Mouse (Mus musculus) MEL (cell line): Measurements from ENCODE around the gene Cbfa2t2.

Source experiments
- CTCF ChIP-seq, 3 experiments: IDR thresholded peaks in 2 of 3; conservative IDR thresholded peaks in 1 of 3; 2 replicates each; pipeline ENCODE4 v1.5.1; 2011 to 2012; ENCODE audit warnings: low read length in 3 of 3, low read depth in 2 of 3, mild to moderate bottlenecking in 2 of 3, improper control_type of control experiment in 1 of 3, inconsistent platforms in 1 of 3, mixed read lengths in 1 of 3, moderate library complexity in 1 of 3; ENCODE audit not compliant: control insufficient read depth in 1 of 3, insufficient read depth in 1 of 3, poor library complexity in 1 of 3, severe bottlenecking in 1 of 3
- GABPA ChIP-seq: IDR thresholded peaks from 2 replicates; pipeline ENCODE4 v1.6.1; 2012; ENCODE audit warnings: low read depth, mild to moderate bottlenecking, inconsistent platforms, low read length, improper control_type of control experiment, moderate library complexity
- MAX ChIP-seq: IDR thresholded peaks from 2 replicates; pipeline ENCODE4 v1.6.1; 2011; ENCODE audit warnings: low read length, improper control_type of control experiment
- POLR2A ChIP-seq, 2 experiments: IDR thresholded peaks; 2 replicates each; pipeline ENCODE4 v1.6.1; 2011 to 2012; ENCODE audit warnings: low read length in 2 of 2, mild to moderate bottlenecking in 2 of 2, control low read depth in 1 of 2, improper control_type of control experiment in 1 of 2, low read depth in 1 of 2, moderate library complexity in 1 of 2; ENCODE audit not compliant: control insufficient read depth in 1 of 2, insufficient read depth in 1 of 2, poor library complexity in 1 of 2
- POLR2AphosphoS2 ChIP-seq: IDR thresholded peaks from 2 replicates; pipeline ENCODE4 v1.6.1; 2011; ENCODE audit warnings: low read length, improper control_type of control experiment
- POLR2AphosphoS5 ChIP-seq: IDR thresholded peaks from 2 replicates; pipeline ENCODE4 v1.6.1; 2012; ENCODE audit warnings: low read depth, borderline replicate concordance, mild to moderate bottlenecking, inconsistent platforms, low read length, moderate library complexity, mixed read lengths
- TBP ChIP-seq: IDR thresholded peaks from 2 replicates; pipeline ENCODE4 v1.8.0; 2011; ENCODE audit warnings: low read depth, low read length, improper control_type of control experiment
- USF1 ChIP-seq: IDR thresholded peaks from 2 replicates; pipeline ENCODE4 v1.6.1; 2014; ENCODE audit warnings: low read depth, mild to moderate bottlenecking, inconsistent platforms, low read length, improper control_type of control experiment, moderate library complexity

GRCm38 (mm10) chr2:154427853-154428360 lies 8.4 kb upstream of the Cbfa2t2 start:
- TF ChIP-seq POLR2AphosphoS5 (no peak), GABPA (no peak), POLR2A (IDR thresholded peaks at IDR 0.05; ENCODE audit: control insufficient read depth in 1 of 2, insufficient read depth in 1 of 2, low read depth in 1 of 2, low read length in 2 of 2, poor library complexity in 1 of 2) (no peak), CTCF (IDR thresholded peaks at IDR 0.05 in 2 of 3, conservative IDR thresholded peaks at IDR 0.05 in 1 of 3; ENCODE audit: control insufficient read depth in 1 of 3, insufficient read depth in 1 of 3, low read depth in 2 of 3, low read length in 3 of 3, poor library complexity in 1 of 3, severe bottlenecking in 1 of 3) (no peak), MAX (no peak), POLR2AphosphoS2 (no peak), USF1 (no peak), TBP (no peak)
